Mouse (Mus musculus) kidney, adult 2 months (tissue): ENCODE results near the gene Gucy2f.

Experiments used
- CTCF ChIP-seq: fragments of 200-500 bp; conservative IDR thresholded peaks from 2 replicates; pipeline ENCODE4 v1.5.1; 2011; ENCODE audit warnings: low read depth, mild to moderate bottlenecking, control low read depth, low read length, moderate library complexity, mixed read lengths; ENCODE audit not compliant: insufficient read depth, insufficient read length
- POLR2A ChIP-seq: fragments of 200-500 bp; IDR thresholded peaks from one replicate; pipeline ENCODE4 v1.6.1; 2011; ENCODE audit warnings: low read depth, low read length, control low read depth

DNA sequence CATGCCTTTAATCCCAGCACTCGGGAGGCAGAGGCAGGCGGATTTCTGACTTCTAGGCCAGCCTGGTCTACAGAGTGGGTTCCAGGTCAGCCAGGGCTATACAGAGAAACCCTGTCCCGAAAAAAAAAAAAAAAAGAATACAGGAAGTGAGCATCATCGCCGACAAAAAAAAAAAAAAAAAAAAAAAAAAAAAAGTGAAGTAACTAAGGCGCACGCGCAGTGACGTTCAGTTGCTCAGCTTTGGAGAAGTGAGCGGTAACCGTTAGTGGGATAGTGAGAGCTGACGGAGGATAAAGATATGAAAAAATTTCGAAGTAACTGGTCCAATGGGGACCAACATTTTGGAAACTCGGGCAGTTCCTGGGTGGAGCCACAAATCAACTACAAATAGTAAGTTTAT lies 29.8 kb upstream of the Gucy2f start, which contains the start of gene Nxt2:
- TF ChIP-seq CTCF (no peak), POLR2A (no peak)
